Mouse (Mus musculus): ENCODE data around the gene Grik4. TPM values are rescaled to one million over a fixed set of nuclear protein-coding genes. Genes with fewer than 3 reads are reported as not detected.

The Grik4 gene
- polyA plus RNA-seq, 1 experiment = 0.35 TPM

- 63% methylated on average over 2 of the region's 2 CpGs for WGBS
- H3K36me3 ChIP-seq (ENCODE audit: control insufficient read depth, insufficient read depth, low read length) = no peaks in the 10 kb centered on the region
- no peak overlapping the region for H3K4me3 ChIP-seq (ENCODE audit: low read depth, low read length)
- H3K27me3 ChIP-seq (ENCODE audit: control insufficient read depth, insufficient read depth, low read length) = no peaks in the 10 kb centered on the region
- H3K4me1 ChIP-seq (ENCODE audit: control insufficient read depth, insufficient read depth, insufficient read length, low read length) = no peaks in the 10 kb centered on the region
- TF ChIP-seq CTCF (IDR thresholded peaks at IDR 0.05; ENCODE audit: extremely low read depth, insufficient read length, insufficient replicate concordance, low read depth, low read length) = no peak
- TF ChIP-seq POLR2A (IDR thresholded peaks at IDR 0.05; ENCODE audit: low read depth, low read length) = no peak
- H3K27ac ChIP-seq (ENCODE audit: insufficient read depth, low read depth, low read length) = no peak overlapping the region
Observed at GRCm38 (mm10) chr9:42496296-42496695, 448.0 kb downstream of the Grik4 start.

- TF ChIP-seq POLR2A (IDR thresholded peaks at IDR 0.05; ENCODE audit: low read depth, low read length) = no peak
- no peak for TF ChIP-seq CTCF (IDR thresholded peaks at IDR 0.05; ENCODE audit: extremely low read depth, insufficient read length, insufficient replicate concordance, low read depth, low read length)
- no peaks in the 10 kb centered on the region for H3K27me3 ChIP-seq (ENCODE audit: control insufficient read depth, insufficient read depth, low read length)
Observed at GRCm38 (mm10) chr9:42491780-42492179, 452.5 kb downstream of the Grik4 start.

DNA sequence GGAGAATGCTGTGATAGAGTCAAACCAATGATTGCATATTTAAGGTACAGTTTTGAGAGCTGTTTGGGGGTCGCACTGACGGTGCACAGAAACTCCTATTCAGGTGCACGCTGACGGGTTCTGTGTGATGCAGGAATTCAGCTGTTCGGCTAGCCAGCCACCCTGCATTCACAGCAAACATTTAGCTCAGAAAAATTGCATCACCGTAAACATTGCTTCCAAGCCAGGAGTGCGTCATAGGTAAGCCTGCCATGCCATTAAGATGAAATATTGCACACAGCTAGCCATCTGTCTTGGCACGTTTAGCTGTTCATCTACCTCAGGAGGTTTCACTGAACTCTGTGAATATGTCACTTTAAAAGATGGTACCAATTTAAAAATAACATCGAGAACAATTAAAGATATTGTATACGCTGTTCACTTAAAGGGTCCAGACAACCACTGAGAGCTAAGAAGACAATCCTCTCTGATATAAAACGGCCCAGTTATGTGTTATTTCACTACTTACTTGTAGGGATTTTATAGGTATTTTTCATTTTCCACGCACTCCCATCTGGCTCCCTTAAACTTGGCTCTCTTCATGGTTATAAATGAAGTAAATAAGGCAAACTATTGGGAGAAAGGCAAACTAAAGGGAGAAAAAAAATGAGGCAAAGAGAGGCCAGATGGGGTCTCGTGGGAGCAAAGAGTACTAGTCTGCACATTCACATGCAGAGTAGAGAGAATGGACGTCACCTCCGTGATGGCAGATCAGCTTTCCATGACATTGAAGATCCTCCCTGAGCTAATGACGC, 453.5 kb downstream of the Grik4 start:
- WGBS = 85% methylated on average over 16 of the region's 16 CpGs

More at GRCm38 (mm10) chr9:42491780-42492179, 452.5 kb downstream of the Grik4 start:
- WGBS = 93% methylated on average over 9 of the region's 9 CpGs
- H3K36me3 ChIP-seq (ENCODE audit: control insufficient read depth, insufficient read depth, low read length) = no peaks in the 10 kb centered on the region
- no peak overlapping the region for H3K27ac ChIP-seq (ENCODE audit: insufficient read depth, low read depth, low read length)
- peaks cover 5% of the 10 kb centered on the region; the same call in 1 of the 2 replicates for H3K4me1 ChIP-seq (ENCODE audit: control insufficient read depth, insufficient read depth, insufficient read length, low read length)
- H3K4me3 ChIP-seq (ENCODE audit: low read depth, low read length) = no peak overlapping the region

DNA sequence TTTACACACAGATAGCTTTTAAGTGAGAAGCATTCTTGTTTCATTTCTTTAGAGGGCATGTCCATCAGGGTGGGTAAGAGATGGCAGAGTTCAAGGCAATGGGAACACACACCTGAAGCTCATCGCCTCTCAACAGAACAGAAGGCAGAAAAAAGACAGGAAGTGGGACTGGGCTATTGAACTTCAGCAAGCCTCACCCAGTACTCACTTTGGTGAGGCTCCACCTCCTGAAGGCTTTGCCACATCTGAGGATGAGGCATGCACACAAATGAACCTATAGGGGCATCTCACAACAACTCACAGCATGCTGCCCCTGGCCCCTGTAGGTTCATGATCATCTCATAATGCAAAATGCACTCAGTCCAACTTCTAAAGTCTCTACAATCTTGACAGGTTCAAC, 456.2 kb downstream of the Grik4 start:
- H3K27me3 ChIP-seq (ENCODE audit: control insufficient read depth, insufficient read depth, low read length) = no peaks in the 10 kb centered on the region
- no peak overlapping the region for H3K4me3 ChIP-seq (ENCODE audit: low read depth, low read length)
- no peak for TF ChIP-seq CTCF (IDR thresholded peaks at IDR 0.05; ENCODE audit: extremely low read depth, insufficient read length, insufficient replicate concordance, low read depth, low read length)
- TF ChIP-seq POLR2A (IDR thresholded peaks at IDR 0.05; ENCODE audit: low read depth, low read length) = no peak
- no peak overlapping the region for H3K27ac ChIP-seq (ENCODE audit: insufficient read depth, low read depth, low read length)
- H3K4me1 ChIP-seq (ENCODE audit: control insufficient read depth, insufficient read depth, insufficient read length, low read length) = peaks cover 5% of the 10 kb centered on the region; the same call in 1 of the 2 replicates
- H3K36me3 ChIP-seq (ENCODE audit: control insufficient read depth, insufficient read depth, low read length) = no peaks in the 10 kb centered on the region
- WGBS = 83% methylated on average over 1 of the region's 1 CpGs

More for the DNA sequence above, 453.5 kb downstream of the Grik4 start:
- no peaks in the 10 kb centered on the region for H3K36me3 ChIP-seq (ENCODE audit: control insufficient read depth, insufficient read depth, low read length)
- H3K27me3 ChIP-seq (ENCODE audit: control insufficient read depth, insufficient read depth, low read length) = no peaks in the 10 kb centered on the region
- TF ChIP-seq CTCF (IDR thresholded peaks at IDR 0.05; ENCODE audit: extremely low read depth, insufficient read length, insufficient replicate concordance, low read depth, low read length) (no peak), POLR2A (IDR thresholded peaks at IDR 0.05; ENCODE audit: low read depth, low read length) (no peak)
- H3K27ac ChIP-seq (ENCODE audit: insufficient read depth, low read depth, low read length) = no peak overlapping the region
- peaks cover 5% of the 10 kb centered on the region; the same call in 1 of the 2 replicates for H3K4me1 ChIP-seq (ENCODE audit: control insufficient read depth, insufficient read depth, insufficient read length, low read length)
- no peak overlapping the region for H3K4me3 ChIP-seq (ENCODE audit: low read depth, low read length)

- Histone ChIP-seq H3K27me3 (ENCODE audit: control insufficient read depth, insufficient read depth, low read length) (no peaks in the 10 kb centered on the region), H3K4me3 (ENCODE audit: low read depth, low read length) (no peak overlapping the region), H3K36me3 (ENCODE audit: control insufficient read depth, insufficient read depth, low read length) (no peaks in the 10 kb centered on the region), H3K4me1 (ENCODE audit: control insufficient read depth, insufficient read depth, insufficient read length, low read length) (peaks cover 5% of the 10 kb centered on the region; the same call in 1 of the 2 replicates), H3K27ac (ENCODE audit: insufficient read depth, low read depth, low read length) (no peak overlapping the region)
- TF ChIP-seq POLR2A (IDR thresholded peaks at IDR 0.05; ENCODE audit: low read depth, low read length) (no peak), CTCF (IDR thresholded peaks at IDR 0.05; ENCODE audit: extremely low read depth, insufficient read length, insufficient replicate concordance, low read depth, low read length) (no peak)
- WGBS = 15% methylated on average over 4 of the region's 4 CpGs
Observed at GRCm38 (mm10) chr9:42486913-42487312, 457.4 kb downstream of the Grik4 start.

- Histone ChIP-seq H3K4me1 (ENCODE audit: control insufficient read depth, insufficient read depth, insufficient read length, low read length) (peaks cover 11% of the 10 kb centered on the region; the same call in 1 of the 2 replicates), H3K27ac (ENCODE audit: insufficient read depth, low read depth, low read length) (no peak overlapping the region), H3K4me3 (ENCODE audit: low read depth, low read length) (no peak overlapping the region), H3K36me3 (ENCODE audit: control insufficient read depth, insufficient read depth, low read length) (no peaks in the 10 kb centered on the region), H3K27me3 (ENCODE audit: control insufficient read depth, insufficient read depth, low read length) (no peaks in the 10 kb centered on the region)
- 92% methylated on average over 1 of the region's 1 CpGs for WGBS
- TF ChIP-seq POLR2A (IDR thresholded peaks at IDR 0.05; ENCODE audit: low read depth, low read length) (no peak), CTCF (IDR thresholded peaks at IDR 0.05; ENCODE audit: extremely low read depth, insufficient read length, insufficient replicate concordance, low read depth, low read length) (no peak)
Observed at GRCm38 (mm10) chr9:42484667-42485066, 459.6 kb downstream of the Grik4 start.

GRCm38 (mm10) chr9:42482944-42483343, 461.3 kb downstream of the Grik4 start:
- no peak overlapping the region for H3K27ac ChIP-seq (ENCODE audit: insufficient read depth, low read depth, low read length)
- H3K4me1 ChIP-seq (ENCODE audit: control insufficient read depth, insufficient read depth, insufficient read length, low read length) = peaks cover 9% of the 10 kb centered on the region; the same call in 1 of the 2 replicates
- WGBS = 97% methylated on average over 1 of the region's 1 CpGs
- TF ChIP-seq POLR2A (IDR thresholded peaks at IDR 0.05; ENCODE audit: low read depth, low read length) = no peak
- TF ChIP-seq CTCF (IDR thresholded peaks at IDR 0.05; ENCODE audit: extremely low read depth, insufficient read length, insufficient replicate concordance, low read depth, low read length) = no peak
- no peaks in the 10 kb centered on the region for H3K36me3 ChIP-seq (ENCODE audit: control insufficient read depth, insufficient read depth, low read length)
- no peak overlapping the region for H3K4me3 ChIP-seq (ENCODE audit: low read depth, low read length)
- H3K27me3 ChIP-seq (ENCODE audit: control insufficient read depth, insufficient read depth, low read length) = no peaks in the 10 kb centered on the region
